Mouse (Mus musculus) CH12.LX (cell line): ENCODE measurements at regions not wholly inside any gene's neighbourhood (a gene's known extent, or its start where the extent isn't known, plus 50 kb on each side); places are given as distances from the start of the nearest gene placed in this dataset.

ENCODE experiments used
- DNase-seq: peaks from one replicate; pipeline ENCODE4 v3.0.0-alpha.2; 2013; ENCODE audit errors: extremely low read depth
- H3K27ac ChIP-seq: 2 replicates; pipeline ENCODE4 v1.5.1; 2012; ENCODE audit warnings: low read depth, mild to moderate bottlenecking, control low read depth, moderate library complexity; ENCODE audit not compliant: insufficient read depth
- H3K27me3 ChIP-seq: replicated peaks from 2 replicates; pipeline ENCODE3; 2012; ENCODE audit warnings: inconsistent platforms
- H3K36me3 ChIP-seq, 2 experiments: replicated peaks in 1 of 2; 2 replicates each; pipeline versions ENCODE3 to v1.6.1; 2012; ENCODE audit warnings: inconsistent platforms in 1 of 2, low read length in 1 of 2, mild to moderate bottlenecking in 1 of 2, mixed read lengths in 1 of 2, moderate library complexity in 1 of 2; ENCODE audit not compliant: control insufficient read depth in 1 of 2, insufficient read depth in 1 of 2
- H3K4me1 ChIP-seq, 2 experiments: 2 replicates each; pipeline ENCODE4 v1.6.1; 2012; ENCODE audit warnings: inconsistent platforms in 1 of 2, moderate library complexity in 1 of 2; ENCODE audit not compliant: insufficient read depth in 2 of 2, control insufficient read depth in 1 of 2
- H3K4me2 ChIP-seq: 2 replicates; pipeline ENCODE4 v1.6.1; 2012; ENCODE audit warnings: low read depth, mild to moderate bottlenecking, control low read depth; ENCODE audit not compliant: poor library complexity, insufficient read depth, severe bottlenecking
- H3K4me3 ChIP-seq, 3 experiments: fragments of 150-350 bp in 1 of 3; sonication (generic) in 1 of 3; replicated peaks in 1 of 3; 2 replicates each; pipeline versions ENCODE3 to v1.5.1; 2011 to 2012; ENCODE audit warnings: low read depth in 2 of 3, low read length in 2 of 3, mild to moderate bottlenecking in 2 of 3, moderate library complexity in 2 of 3, control low read depth in 1 of 3, improper control_type of control experiment in 1 of 3, inconsistent platforms in 1 of 3, mixed read lengths in 1 of 3; ENCODE audit not compliant: poor library complexity in 1 of 3
- H3K79me2 ChIP-seq: replicated peaks from 2 replicates; pipeline ENCODE4 v1.6.1; 2012; ENCODE audit warnings: mild to moderate bottlenecking, moderate library complexity; ENCODE audit not compliant: control insufficient read depth, poor library complexity, insufficient read depth, severe bottlenecking; ENCODE audit errors: extremely low read depth
- H3K9ac ChIP-seq: 2 replicates; pipeline ENCODE4 v1.6.1; 2012; ENCODE audit warnings: low read depth, mild to moderate bottlenecking, control low read depth, moderate library complexity; ENCODE audit not compliant: insufficient read depth
- H3K9me3 ChIP-seq: replicated peaks from 2 replicates; pipeline ENCODE3; 2012; ENCODE audit warnings: low read length, inconsistent platforms, mixed read lengths
- CHD1 ChIP-seq: IDR thresholded peaks from 2 replicates; pipeline ENCODE4 v1.6.1; 2012; ENCODE audit warnings: low read depth, low read length, improper control_type of control experiment, inconsistent platforms
- CHD2 ChIP-seq: IDR thresholded peaks from 2 replicates; pipeline ENCODE4 v1.6.1; 2011; ENCODE audit warnings: low read length, improper control_type of control experiment
- CTCF ChIP-seq, 2 experiments: IDR thresholded peaks in 1 of 2; conservative IDR thresholded peaks in 1 of 2; 2 replicates each; pipeline ENCODE4 v1.5.1; 2011 to 2012; ENCODE audit warnings: low read depth in 2 of 2, low read length in 2 of 2, improper control_type of control experiment in 1 of 2, inconsistent platforms in 1 of 2, mild to moderate bottlenecking in 1 of 2, moderate library complexity in 1 of 2
- ETS1 ChIP-seq: conservative IDR thresholded peaks from 2 replicates; pipeline ENCODE4 v1.6.1; 2012; ENCODE audit warnings: low read depth, mild to moderate bottlenecking, inconsistent platforms, low read length, improper control_type of control experiment, moderate library complexity
- GABPA ChIP-seq: IDR thresholded peaks from 2 replicates; pipeline ENCODE4 v1.6.1; 2012; ENCODE audit warnings: low read depth, low read length, improper control_type of control experiment, inconsistent platforms; ENCODE audit not compliant: insufficient replicate concordance
- IRF4 ChIP-seq: IDR thresholded peaks from 2 replicates; pipeline ENCODE4 v1.6.1; 2014; ENCODE audit warnings: low read depth, mild to moderate bottlenecking, inconsistent platforms, low read length, improper control_type of control experiment
- JUN ChIP-seq: IDR thresholded peaks from 2 replicates; pipeline ENCODE4 v1.6.1; 2011; ENCODE audit warnings: low read depth, mild to moderate bottlenecking, low read length, improper control_type of control experiment, moderate library complexity; ENCODE audit not compliant: insufficient read depth
- MAFK ChIP-seq: IDR thresholded peaks from 2 replicates; pipeline ENCODE4 v1.6.1; 2011; ENCODE audit warnings: low read length, improper control_type of control experiment; ENCODE audit not compliant: insufficient replicate concordance
- MXI1 ChIP-seq: IDR thresholded peaks from 2 replicates; pipeline ENCODE4 v1.6.1; 2011; ENCODE audit warnings: mild to moderate bottlenecking, low read depth, low read length, improper control_type of control experiment
- MYC ChIP-seq: IDR thresholded peaks from 2 replicates; pipeline ENCODE4 v1.6.1; 2011; ENCODE audit warnings: low read depth, mild to moderate bottlenecking, improper control_type of control experiment, low read length
- NELFE ChIP-seq: IDR thresholded peaks from 2 replicates; pipeline ENCODE4 v1.6.1; 2011; ENCODE audit warnings: low read depth, low read length, improper control_type of control experiment
- PAX5 ChIP-seq: IDR thresholded peaks from 2 replicates; pipeline ENCODE4 v1.6.1; 2012; ENCODE audit warnings: low read length, inconsistent platforms, mixed read lengths
- POLR2A ChIP-seq: IDR thresholded peaks from 2 replicates; pipeline ENCODE4 v1.6.1; 2011; ENCODE audit warnings: low read depth, mild to moderate bottlenecking, improper control_type of control experiment, low read length
- POLR2AphosphoS2 ChIP-seq: IDR thresholded peaks from 2 replicates; pipeline ENCODE4 v1.6.1; 2011; ENCODE audit warnings: low read depth, low read length, improper control_type of control experiment
- SIN3A ChIP-seq: IDR thresholded peaks from 2 replicates; pipeline ENCODE4 v1.6.1; 2012; ENCODE audit warnings: low read length, improper control_type of control experiment, inconsistent platforms
- TBP ChIP-seq: conservative IDR thresholded peaks from 2 replicates; pipeline ENCODE4 v1.6.1; 2011; ENCODE audit warnings: low read depth, low read length, improper control_type of control experiment
- UBTF ChIP-seq: IDR thresholded peaks from 2 replicates; pipeline ENCODE4 v1.6.1; 2012; ENCODE audit warnings: low read depth, mild to moderate bottlenecking, inconsistent platforms, low read length, improper control_type of control experiment, moderate library complexity
- ZC3H11A ChIP-seq: IDR thresholded peaks from 2 replicates; pipeline ENCODE4 v1.6.1; 2012; ENCODE audit warnings: low read depth, mild to moderate bottlenecking, inconsistent platforms, low read length, improper control_type of control experiment
- ZKSCAN1 ChIP-seq: IDR thresholded peaks from 2 replicates; pipeline ENCODE4 v1.6.1; 2012; ENCODE audit warnings: low read depth, inconsistent platforms, low read length, improper control_type of control experiment, borderline replicate concordance
- dilution Hi-C: fragments of 300-500 bp; cut with MboI; formaldehyde crosslinking; loops from 2 replicates; pipeline ENCODE4 v1.14.3; 2020; ENCODE audit warnings: low sequenced_read_pairs; ENCODE audit not compliant: extremely low pct_unique_long_range_greater_than_20kb, extremely low pct_ligation_motif_present
- in situ Hi-C: fragments of 300-500 bp; cut with MboI; formaldehyde crosslinking; loops from 3 replicates; pipeline ENCODE4 v1.14.3; 2019; ENCODE audit warnings: low sequenced_read_pairs, low pct_ligation_motif_present, low pct_unique_long_range_greater_than_20kb, mixed read lengths

DNA sequence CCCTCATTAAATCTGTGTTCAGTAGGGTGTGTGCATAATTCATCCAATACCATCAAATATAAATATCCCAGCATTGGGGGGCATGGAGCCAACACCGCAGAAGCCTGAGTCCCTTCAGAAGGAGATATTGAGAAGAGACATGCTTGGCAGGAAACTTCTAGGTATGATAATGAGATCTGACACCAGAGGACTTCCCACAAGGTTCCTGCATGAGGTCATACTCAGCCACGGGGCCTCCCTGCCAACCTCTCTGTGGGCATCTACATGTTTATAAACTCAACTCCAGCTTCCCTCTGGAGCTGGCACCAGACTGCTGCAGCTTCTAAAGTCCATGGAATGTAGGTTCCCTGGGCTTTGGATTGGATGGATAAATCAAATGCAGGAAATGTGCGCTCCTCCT lies 587.4 kb upstream of the Kdm8 start:
- dilution Hi-C loops: no loop called here
- no peak for TF ChIP-seq ETS1
- TF ChIP-seq MYC: no peak
- no peak for TF ChIP-seq POLR2A
- TF ChIP-seq MAFK: no peak
- no peak for TF ChIP-seq IRF4
- TF ChIP-seq UBTF: no peak
- TF ChIP-seq NELFE: no peak
- no peak for TF ChIP-seq TBP
- TF ChIP-seq POLR2AphosphoS2: no peak
- TF ChIP-seq CHD1: no peak
- TF ChIP-seq SIN3A: no peak
- TF ChIP-seq CHD2: no peak
- TF ChIP-seq PAX5: no peak
- no peak for TF ChIP-seq ZC3H11A
- no peak for TF ChIP-seq CTCF (conservative IDR thresholded peaks at IDR 0.05 in 1 of 2, IDR thresholded peaks at IDR 0.05 in 1 of 2; ENCODE audit: low read depth in 2 of 2, low read length in 2 of 2)
- no peak for TF ChIP-seq ZKSCAN1
- TF ChIP-seq GABPA: no peak
- TF ChIP-seq, all 38 proteins: peak for 0
- no peaks in the 10 kb centered on the region for H3K4me1 ChIP-seq
- peaks cover 16% of the 10 kb centered on the region for H3K27me3 ChIP-seq
- H3K9me3 ChIP-seq: peaks cover 21% of the 10 kb centered on the region
- DNase-seq: no peak
- no peak overlapping the region for H3K4me3 ChIP-seq
- no peak overlapping the region for H3K9ac ChIP-seq
- no peaks in the 10 kb centered on the region for H3K79me2 ChIP-seq
- no peak overlapping the region for H3K27ac ChIP-seq
- in situ Hi-C loops: no loop called here
- no peaks in the 10 kb centered on the region for H3K36me3 ChIP-seq
- no peak overlapping the region for H3K4me2 ChIP-seq

DNA sequence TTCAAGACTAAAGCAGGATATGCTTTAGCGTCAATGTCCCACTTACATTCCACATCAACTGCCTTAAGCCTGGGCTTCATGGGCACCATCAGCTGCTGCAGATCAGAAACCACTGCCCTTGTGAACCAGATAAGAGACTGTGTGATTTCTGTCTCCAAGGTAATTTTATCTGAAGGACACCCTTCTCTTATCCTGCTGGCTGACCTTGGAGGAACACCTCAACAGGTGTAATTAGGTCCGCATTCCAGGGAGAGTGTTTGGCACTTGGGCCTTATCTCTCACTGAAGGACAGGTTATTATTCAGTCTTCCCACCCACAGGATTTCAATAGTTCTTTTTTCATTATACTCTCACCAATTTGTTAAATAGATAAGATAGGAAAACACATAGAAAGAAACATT lies 583.1 kb upstream of the Kdm8 start:
- Histone ChIP-seq H3K4me2 (no peak overlapping the region), H3K27ac (no peak overlapping the region), H3K27me3 (peaks cover 6% of the 10 kb centered on the region), H3K36me3 (no peaks in the 10 kb centered on the region), H3K9me3 (peaks cover 10% of the 10 kb centered on the region), H3K79me2 (no peaks in the 10 kb centered on the region), H3K4me1 (no peaks in the 10 kb centered on the region), H3K9ac (no peak overlapping the region), H3K4me3 (no peak overlapping the region)
- in situ Hi-C loops (no loop called here), dilution Hi-C loops (no loop called here)
- DNase-seq: no peak
- TF ChIP-seq MXI1 (no peak), JUN (no peak)
